Mouse (Mus musculus) heart, postnatal 25 days (tissue): ENCODE measurements around the gene Krtap4-9. TPM values are rescaled to one million over a fixed set of nuclear protein-coding genes. Genes with fewer than 3 reads are reported as not detected.
"Not testable (repeated sequence)": the region's sequence is repeated elsewhere in the genome, so short reads cannot be mapped to it uniquely, and the experiment has no call there.

Experiments
- DNase-seq: peaks from one replicate; pipeline ENCODE4 v3.0.0; 2022; ENCODE audit warnings: low spot score
- intact Hi-C: fragments of 180-260 bp; cut with DNase I; formaldehyde crosslinking; loops from one replicate; pipeline ENCODE4 v1.15.1; 2025
- total RNA-seq, 2 experiments: library from RNA; stranded (reverse); gene quantifications; 2 replicates each; pipeline ENCODE4 v1.2.3; 2021

The Krtap4-9 gene
- not detected for total RNA-seq

- intact Hi-C loops, DNase-seq: not testable (repeated sequence)
These were observed at the start of gene Krtap4-9 for GRCm38 (mm10) chr11:99784900-99785299. Gene Krtap4-9, plus strand, starts transcription at chr11:99785200.

- intact Hi-C loops = no loop called here
- no peak for DNase-seq
These were observed 41.0 kb upstream of the Krtap4-9 start for GRCm38 (mm10) chr11:99743985-99744384.

- intact Hi-C loops = no loop called here
- DNase-seq = no peak
These were observed 26.1 kb upstream of the Krtap4-9 start for GRCm38 (mm10) chr11:99758877-99759276.

- intact Hi-C loops = no loop called here
- no peak for DNase-seq
These were observed 16.6 kb upstream of the Krtap4-9 start for GRCm38 (mm10) chr11:99768410-99768809.

GRCm38 (mm10) chr11:99772813-99773212, 12.2 kb upstream of the Krtap4-9 start, which contains the start of gene Gm11595:
Gene Gm11595, minus strand, starts transcription at chr11:99772913.
- intact Hi-C loops, DNase-seq: not testable (repeated sequence)

GRCm38 (mm10) chr11:99778401-99778800, 6.6 kb upstream of the Krtap4-9 start:
- intact Hi-C loops = no loop called here
- DNase-seq = no peak

GRCm38 (mm10) chr11:99780604-99781003, 4.4 kb upstream of the Krtap4-9 start, which contains the start of gene Krtap4-8:
Gene Krtap4-8, minus strand, starts transcription at chr11:99780704.
- intact Hi-C loops = no loop called here
- DNase-seq = no peak

- intact Hi-C loops = no loop called here
These were observed 8.4 kb downstream of the Krtap4-9 start, which contains the start of gene Gm11596 for GRCm38 (mm10) chr11:99793367-99793766. Gene Gm11596, minus strand, starts transcription at chr11:99793467.

GRCm38 (mm10) chr11:99798832-99799231, 13.8 kb downstream of the Krtap4-9 start, which contains the start of gene Gm11569:
Gene Gm11569, minus strand, starts transcription at chr11:99798932.
- intact Hi-C loops = not testable (repeated sequence)

More at GRCm38 (mm10) chr11:99793367-99793766, 8.4 kb downstream of the Krtap4-9 start, which contains the start of gene Gm11596:
- no peak for DNase-seq

GRCm38 (mm10) chr11:99804346-99804745, 19.3 kb downstream of the Krtap4-9 start, which contains the start of gene Gm11554:
Gene Gm11554, minus strand, starts transcription at chr11:99804446.
- intact Hi-C loops, DNase-seq: not testable (repeated sequence)

More at GRCm38 (mm10) chr11:99798832-99799231, 13.8 kb downstream of the Krtap4-9 start, which contains the start of gene Gm11569:
- DNase-seq = not testable (repeated sequence)

GRCm38 (mm10) chr11:99809792-99810191, 24.8 kb downstream of the Krtap4-9 start, which contains the start of gene Krtap4-13:
Gene Krtap4-13, minus strand, starts transcription at chr11:99809892.
- intact Hi-C loops = not testable (repeated sequence)

GRCm38 (mm10) chr11:99815566-99815965, 30.6 kb downstream of the Krtap4-9 start, which contains the start of gene Gm11564:
Gene Gm11564, minus strand, starts transcription at chr11:99815666.
- intact Hi-C loops, DNase-seq: not testable (repeated sequence)

More at GRCm38 (mm10) chr11:99809792-99810191, 24.8 kb downstream of the Krtap4-9 start, which contains the start of gene Krtap4-13:
- not testable (repeated sequence) for DNase-seq

Other genes with a start within 250 kb of the Krtap4-9 start
- gene Krt40, start 242.0 kb upstream of the Krtap4-9 start, total RNA-seq = not detected
- not detected for gene Krtap3-3, start 234.3 kb upstream of the Krtap4-9 start, total RNA-seq
- gene Krtap3-2, start 228.3 kb upstream of the Krtap4-9 start, total RNA-seq = not detected
- gene Gm11939, start 225.7 kb upstream of the Krtap4-9 start, total RNA-seq = not detected
- gene Krtap3-1, start 218.6 kb upstream of the Krtap4-9 start, total RNA-seq = not detected
- gene Krtap1-5, start 204.2 kb upstream of the Krtap4-9 start, total RNA-seq = not detected
- not detected for gene Krtap1-4, start 201.5 kb upstream of the Krtap4-9 start, total RNA-seq
- gene Krtap1-3, start 193.9 kb upstream of the Krtap4-9 start, total RNA-seq = not detected
- gene Krtap9-3, start 187.1 kb upstream of the Krtap4-9 start, total RNA-seq = not detected
- gene Gm11938, start 181.9 kb upstream of the Krtap4-9 start, total RNA-seq = not detected
- gene Gm11937, start 175.0 kb upstream of the Krtap4-9 start, total RNA-seq = not detected
- not detected for gene Krtap2-4, start 170.4 kb upstream of the Krtap4-9 start, total RNA-seq
- gene Gm11562, start 164.8 kb upstream of the Krtap4-9 start, total RNA-seq = not detected
- not detected for gene Krtap4-1, start 157.0 kb upstream of the Krtap4-9 start, total RNA-seq
- gene Krtap4-2, start 150.1 kb upstream of the Krtap4-9 start, total RNA-seq = not detected
- gene Krtap4-7, start 141.1 kb upstream of the Krtap4-9 start, total RNA-seq = not detected
- gene Gm11555, start 135.0 kb upstream of the Krtap4-9 start, total RNA-seq = not detected
- not detected for gene Gm11563, start 126.2 kb upstream of the Krtap4-9 start, total RNA-seq
- gene Krtap4-6, start 119.2 kb upstream of the Krtap4-9 start, total RNA-seq = not detected
- gene Gm14190, start 94.5 kb upstream of the Krtap4-9 start, total RNA-seq = not detected
- not detected for gene Gm14180, start 50.9 kb upstream of the Krtap4-9 start, total RNA-seq
- gene Gm11595, start 12.3 kb upstream of the Krtap4-9 start, total RNA-seq = not detected
- gene Krtap4-8, start 4.5 kb upstream of the Krtap4-9 start, total RNA-seq = not detected
- gene Gm11596, start 8.3 kb downstream of the Krtap4-9 start, total RNA-seq = not detected
- not detected for gene Gm11569, start 13.7 kb downstream of the Krtap4-9 start, total RNA-seq
- gene Gm11554, start 19.2 kb downstream of the Krtap4-9 start, total RNA-seq = not detected
- not detected for gene Krtap4-13, start 24.7 kb downstream of the Krtap4-9 start, total RNA-seq
- not detected for gene Gm11564, start 30.5 kb downstream of the Krtap4-9 start, total RNA-seq
- gene 2300003K06Rik, start 52.9 kb downstream of the Krtap4-9 start, total RNA-seq = not detected
- gene Krtap4-16, start 66.4 kb downstream of the Krtap4-9 start, total RNA-seq = not detected
- gene Gm11568, start 72.7 kb downstream of the Krtap4-9 start, total RNA-seq = not detected
- gene Gm11559, start 79.3 kb downstream of the Krtap4-9 start, total RNA-seq = not detected
- gene Krtap9-1, start 88.2 kb downstream of the Krtap4-9 start, total RNA-seq = not detected
- gene Gm11567, start 94.0 kb downstream of the Krtap4-9 start, total RNA-seq = not detected
- not detected for gene Krtap31-1, start 122.7 kb downstream of the Krtap4-9 start, total RNA-seq
- not detected for gene Gm11565, start 129.6 kb downstream of the Krtap4-9 start, total RNA-seq
- not detected for gene Krtap31-2, start 151.1 kb downstream of the Krtap4-9 start, total RNA-seq
- not detected for gene Krtap9-5, start 163.3 kb downstream of the Krtap4-9 start, total RNA-seq
- not detected for gene Krtap29-1, start 193.9 kb downstream of the Krtap4-9 start, total RNA-seq
- gene Krtap16-1, start 201.4 kb downstream of the Krtap4-9 start, total RNA-seq = not detected
- gene Krtap17-1, start 208.8 kb downstream of the Krtap4-9 start, total RNA-seq = not detected
- gene Krt33a, start 231.0 kb downstream of the Krtap4-9 start, total RNA-seq = not detected
- not detected for gene Krt33b, start 244.7 kb downstream of the Krtap4-9 start, total RNA-seq